Mouse (Mus musculus) gonadal fat pad, adult 2 months (tissue): ENCODE data around the gene Dpep2nb. TPM values are rescaled to one million over a fixed set of nuclear protein-coding genes. Genes with fewer than 3 reads are reported as not detected.

Source experiments
- DNase-seq: peaks from one replicate; pipeline ENCODE4 v3.0.0-alpha.2; 2012; ENCODE audit warnings: low read depth
- polyA plus RNA-seq: library from polyadenylated mRNA; depleted of rRNA; stranded (reverse); fragments of >200 nt; gene quantifications from 2 replicates; pipeline ENCODE4 v1.2.3, GENCODE M21; 2012; rRNA removed

The Dpep2nb gene
- polyA plus RNA-seq, 1 experiment, result not detected

DNA sequence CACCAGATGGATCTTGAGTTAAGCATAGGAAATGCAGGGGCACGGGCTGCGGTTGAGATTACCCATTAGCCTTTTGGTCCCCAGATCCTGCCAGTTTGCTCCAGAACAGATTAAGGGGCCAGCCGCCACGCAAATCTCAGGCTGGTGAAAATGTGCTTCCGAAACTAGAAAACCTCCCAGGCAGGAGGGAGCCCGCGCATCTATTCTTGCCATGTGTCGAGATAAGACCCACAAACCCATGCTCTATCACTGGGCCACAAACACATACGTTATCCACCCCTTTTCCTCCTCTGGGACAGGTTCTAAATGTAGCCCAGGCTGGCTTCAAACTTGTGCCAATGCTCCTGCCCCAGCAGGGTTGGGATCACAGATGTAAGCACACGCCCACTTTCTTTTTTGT is 44.2 kb downstream of the Dpep2nb start:
- DNase-seq, result no peak

DNA sequence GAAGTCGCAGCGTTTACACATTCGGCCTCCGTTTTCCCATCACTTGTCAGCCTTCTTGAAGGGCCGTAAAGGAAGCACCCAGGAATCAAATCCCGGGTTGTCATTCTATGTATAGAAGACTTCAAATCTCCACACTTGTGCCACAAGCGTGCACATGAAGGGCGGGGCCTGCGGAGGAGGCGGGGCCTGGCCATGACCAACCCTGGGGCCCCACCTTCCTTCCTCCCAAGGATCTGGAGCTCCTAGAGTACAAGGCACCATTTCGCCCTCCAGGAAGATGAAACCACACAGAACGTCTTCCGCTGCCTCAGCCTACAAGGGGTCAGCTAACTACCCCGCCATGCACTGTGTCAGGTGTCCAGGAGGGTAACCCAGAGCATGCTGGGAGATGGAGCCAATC is 44.7 kb downstream of the Dpep2nb start:
- DNase-seq, result no peak

DNA sequence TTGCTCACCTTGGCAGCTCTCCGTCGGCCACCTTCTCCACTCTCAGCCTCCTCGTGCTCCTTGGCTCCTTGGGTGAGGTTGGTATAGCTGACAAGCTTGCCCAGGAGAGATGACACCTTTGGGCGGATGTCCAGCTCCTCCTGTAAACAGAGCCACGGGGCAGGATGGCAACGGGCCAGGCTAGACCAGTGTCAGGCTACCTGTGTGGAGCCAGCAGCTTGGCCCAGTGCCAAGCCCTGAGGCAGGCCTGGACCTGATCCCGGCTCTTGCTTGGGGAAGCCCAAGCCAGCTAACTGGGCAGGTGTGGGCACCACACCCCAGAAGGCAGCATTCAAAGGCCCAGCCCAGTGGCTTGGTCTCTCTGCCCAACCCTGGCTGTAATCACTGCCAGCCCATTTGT is 46.4 kb downstream of the Dpep2nb start:
- peak; percentile 79 for DNase-seq

DNA sequence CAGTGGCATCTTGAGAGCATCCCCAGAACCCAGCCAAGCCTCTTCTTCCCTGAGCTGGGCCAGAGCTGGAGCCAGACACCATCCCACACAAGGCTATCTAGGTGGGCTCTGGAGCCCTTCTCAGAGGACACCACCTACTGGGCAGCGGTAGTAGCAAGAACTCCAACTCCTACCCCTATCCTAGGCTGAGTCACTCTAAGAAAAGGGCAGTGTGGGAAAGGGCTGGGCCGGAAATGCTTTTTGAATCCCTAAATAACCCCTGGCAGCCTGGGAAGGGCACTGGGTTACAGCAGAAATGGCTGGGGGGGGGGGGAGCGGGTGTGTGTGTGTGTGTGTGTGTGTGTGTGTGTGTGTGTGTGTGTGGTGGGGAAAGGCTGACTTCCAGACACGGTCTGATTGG is 48.0 kb downstream of the Dpep2nb start:
- no peak for DNase-seq

DNA sequence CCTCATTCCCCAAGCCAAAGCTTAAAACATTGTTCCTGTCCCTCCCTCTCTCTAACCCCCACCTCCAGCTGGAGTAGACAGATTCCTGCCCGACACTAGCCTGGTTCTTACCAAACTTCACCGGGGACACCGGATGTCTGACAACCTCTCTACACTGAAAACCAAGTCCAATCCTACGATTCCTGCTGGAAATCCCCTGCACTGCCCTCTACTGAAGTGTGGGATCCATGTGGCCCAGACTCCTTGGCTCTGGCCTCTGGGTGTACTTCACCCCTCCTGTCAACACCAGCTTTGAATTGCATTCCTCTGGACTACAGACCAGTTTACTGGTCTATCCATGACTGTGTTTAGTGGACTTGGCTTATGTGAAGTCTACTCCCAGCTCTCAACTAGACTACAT is 49.2 kb downstream of the Dpep2nb start:
- DNase-seq, result no peak

DNA sequence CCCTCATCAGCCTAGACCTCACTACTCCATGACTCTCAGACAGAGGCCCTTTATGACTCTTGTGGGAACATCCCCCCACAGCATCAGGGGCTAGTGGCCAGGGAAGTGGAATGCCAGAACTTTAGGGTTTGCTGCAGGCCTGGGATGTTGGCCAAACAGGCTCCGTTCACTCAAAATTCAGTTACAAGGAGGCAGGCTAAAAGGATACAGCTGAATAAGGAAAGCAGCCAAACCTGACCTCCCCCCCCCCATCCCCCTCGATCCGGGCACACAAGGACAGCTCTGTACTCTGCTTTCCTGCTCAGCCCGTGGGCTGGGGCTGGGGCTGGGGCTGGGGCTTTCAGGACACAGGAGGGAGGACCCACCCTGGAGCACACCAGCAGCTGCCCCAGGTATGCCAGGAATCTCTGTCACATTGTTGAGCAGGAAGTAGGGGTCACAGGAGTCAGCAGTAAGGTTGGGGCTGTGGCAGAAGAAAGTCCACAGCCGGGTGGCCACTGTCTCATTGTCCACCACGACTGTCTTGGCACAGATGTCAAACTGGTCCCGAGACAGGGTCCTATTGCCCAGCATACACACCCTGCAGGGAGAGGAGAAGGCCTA is 54.6 kb downstream of the Dpep2nb start:
- no peak for DNase-seq

DNA sequence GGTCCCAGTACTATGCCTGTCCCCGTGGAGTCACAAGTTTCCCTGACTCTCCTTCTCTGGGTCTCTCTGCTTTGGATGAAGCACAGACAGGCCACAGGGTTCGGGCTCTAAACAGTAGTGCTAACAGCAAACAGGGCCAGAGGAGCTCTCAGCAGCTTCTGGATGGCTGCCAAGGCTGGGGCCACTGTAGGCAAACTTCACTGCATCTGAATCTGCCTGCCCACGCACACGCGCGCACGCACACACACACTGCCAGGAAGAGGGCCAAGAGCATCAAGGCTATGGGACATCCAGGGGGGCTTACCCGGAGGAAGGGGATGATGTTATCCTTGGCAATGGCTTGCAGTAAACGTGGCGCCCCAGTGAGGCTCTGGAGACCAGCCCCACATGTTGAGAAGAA is 56.4 kb downstream of the Dpep2nb start:
- no peak for DNase-seq

Other genes with a start within 250 kb of the Dpep2nb start
- gene Gfod2, start 247.3 kb downstream of the Dpep2nb start, polyA plus RNA-seq, result 5.3 and 6.7 TPM in 2 replicates
- gene Ranbp10, start 178.6 kb downstream of the Dpep2nb start, polyA plus RNA-seq, result 20.0 and 20.4 TPM in 2 replicates
- 1.1 and 1.2 TPM in 2 replicates for gene Tsnaxip1, start 178.2 kb downstream of the Dpep2nb start, polyA plus RNA-seq
- gene Cenpt, start 152.7 kb downstream of the Dpep2nb start, polyA plus RNA-seq, result 18.9 and 23.0 TPM in 2 replicates
- 44.3 and 46.8 TPM in 2 replicates for gene Thap11, start 150.8 kb downstream of the Dpep2nb start, polyA plus RNA-seq
- gene Nutf2, start 145.4 kb downstream of the Dpep2nb start, polyA plus RNA-seq, result 23.5 and 25.7 TPM in 2 replicates
- gene Edc4, start 125.1 kb downstream of the Dpep2nb start, polyA plus RNA-seq, result 54.3 and 63.5 TPM in 2 replicates
- gene Nrn1l, start 112.4 kb downstream of the Dpep2nb start, polyA plus RNA-seq, result 1.4 and 1.7 TPM in 2 replicates
- 47.8 and 51.9 TPM in 2 replicates for gene Pskh1, start 105.5 kb downstream of the Dpep2nb start, polyA plus RNA-seq
- gene Ctrl, start 72.1 kb downstream of the Dpep2nb start, polyA plus RNA-seq, result 1.5 and 7.4 TPM in 2 replicates
- 69.8 and 91.4 TPM in 2 replicates for gene Psmb10, start 67.5 kb downstream of the Dpep2nb start, polyA plus RNA-seq
- gene Lcat, start 62.6 kb downstream of the Dpep2nb start, polyA plus RNA-seq, result 2.3 and 2.6 TPM in 2 replicates
- 46.8 and 56.3 TPM in 2 replicates for gene Slc12a4, start 39.9 kb downstream of the Dpep2nb start, polyA plus RNA-seq
- gene Dpep3, start 26.5 kb downstream of the Dpep2nb start, polyA plus RNA-seq, result 0.92 and 1.7 TPM in 2 replicates
- 14.5 and 14.6 TPM in 2 replicates for gene Dus2, start 14.6 kb downstream of the Dpep2nb start, polyA plus RNA-seq
- gene Ddx28, start 5.9 kb upstream of the Dpep2nb start, polyA plus RNA-seq, result 8.9 and 9.9 TPM in 2 replicates
- 23.5 and 26.6 TPM in 2 replicates for gene Nfatc3, start 52.9 kb upstream of the Dpep2nb start, polyA plus RNA-seq
- 59.5 and 80.6 TPM in 2 replicates for gene Esrp2, start 131.0 kb upstream of the Dpep2nb start, polyA plus RNA-seq
- gene Pla2g15, start 144.4 kb upstream of the Dpep2nb start, polyA plus RNA-seq, result 21.4 and 23.4 TPM in 2 replicates
- gene Slc7a6, start 162.9 kb upstream of the Dpep2nb start, polyA plus RNA-seq, result 18.3 and 24.9 TPM in 2 replicates
- gene Slc7a6os, start 205.0 kb upstream of the Dpep2nb start, polyA plus RNA-seq, result 12.0 and 14.8 TPM in 2 replicates
- 27.2 and 34.0 TPM in 2 replicates for gene Prmt7, start 205.0 kb upstream of the Dpep2nb start, polyA plus RNA-seq